Mouse (Mus musculus): ENCODE data around the gene Polr2l.
A peak's percentile ranks its signal among the peaks of the same experiment; 100 is the strongest.

Gene Polr2l

GRCm38 (mm10) chr7:141475011-141475804 is at the start of gene Polr2l, which contains the start of gene Tspan4:
Polr2l (minus strand) TSS chr7:141475132.
Tspan4 (plus strand) TSS chr7:141475240.
- peak; percentile 76 for DNase-seq (ENCODE audit: low spot score)

- DNase-seq (ENCODE audit: low spot score) = no peak
Measured at GRCm38 (mm10) chr7:141524271-141524670, 49.3 kb upstream of the Polr2l start.

GRCm38 (mm10) chr7:141523007-141523406 is 48.1 kb upstream of the Polr2l start:
- no peak for DNase-seq (ENCODE audit: low spot score)

GRCm38 (mm10) chr7:141519795-141520194 is 44.9 kb upstream of the Polr2l start:
- no peak for DNase-seq (ENCODE audit: low spot score)

- DNase-seq (ENCODE audit: low spot score) = no peak
Measured at GRCm38 (mm10) chr7:141518926-141519325, 44.0 kb upstream of the Polr2l start.

GRCm38 (mm10) chr7:141518296-141518695 is 43.4 kb upstream of the Polr2l start:
- no peak for DNase-seq (ENCODE audit: low spot score)

- DNase-seq (ENCODE audit: low spot score) = no peak
Measured at GRCm38 (mm10) chr7:141517638-141518037, 42.7 kb upstream of the Polr2l start.

- DNase-seq (ENCODE audit: low spot score) = no peak
Measured at GRCm38 (mm10) chr7:141510681-141511191, 35.8 kb upstream of the Polr2l start.

GRCm38 (mm10) chr7:141510196-141510595 is 35.3 kb upstream of the Polr2l start:
- DNase-seq (ENCODE audit: low spot score) = no peak

GRCm38 (mm10) chr7:141508160-141508559 is 33.2 kb upstream of the Polr2l start:
- DNase-seq (ENCODE audit: low spot score) = no peak

GRCm38 (mm10) chr7:141506278-141506677 is 31.3 kb upstream of the Polr2l start:
- DNase-seq (ENCODE audit: low spot score) = no peak

GRCm38 (mm10) chr7:141502556-141502905 is 27.6 kb upstream of the Polr2l start:
- DNase-seq (ENCODE audit: low spot score) = no peak

- DNase-seq (ENCODE audit: low spot score) = no peak
Measured at GRCm38 (mm10) chr7:141501820-141502555, 27.1 kb upstream of the Polr2l start.

GRCm38 (mm10) chr7:141497600-141497999 is 22.7 kb upstream of the Polr2l start:
- DNase-seq (ENCODE audit: low spot score) = no peak

- DNase-seq (ENCODE audit: low spot score) = no peak
Measured at GRCm38 (mm10) chr7:141495940-141496339, 21.0 kb upstream of the Polr2l start.

GRCm38 (mm10) chr7:141495379-141495778 is 20.4 kb upstream of the Polr2l start:
- no peak for DNase-seq (ENCODE audit: low spot score)

- DNase-seq (ENCODE audit: low spot score) = no peak
Measured at GRCm38 (mm10) chr7:141493729-141494128, 18.8 kb upstream of the Polr2l start.

GRCm38 (mm10) chr7:141492738-141493137 is 17.8 kb upstream of the Polr2l start:
- no peak for DNase-seq (ENCODE audit: low spot score)

- DNase-seq (ENCODE audit: low spot score) = no peak
Measured at GRCm38 (mm10) chr7:141491151-141491550, 16.2 kb upstream of the Polr2l start.

GRCm38 (mm10) chr7:141487141-141487540 is 12.2 kb upstream of the Polr2l start:
- DNase-seq (ENCODE audit: low spot score) = no peak

- no peak for DNase-seq (ENCODE audit: low spot score)
Measured at GRCm38 (mm10) chr7:141486239-141486638, 11.3 kb upstream of the Polr2l start.

- DNase-seq (ENCODE audit: low spot score) = no peak
Measured at GRCm38 (mm10) chr7:141485606-141486005, 10.7 kb upstream of the Polr2l start.

GRCm38 (mm10) chr7:141485186-141485585 is 10.3 kb upstream of the Polr2l start:
- DNase-seq (ENCODE audit: low spot score) = no peak
